Mouse (Mus musculus) Patski (cell line): ENCODE results near the gene Gabarap. TPM values are rescaled to one million over a fixed set of nuclear protein-coding genes. Genes with fewer than 3 reads are reported as not detected.

Source experiments
- ATAC-seq: fragments of 100-300 bp; one replicate; pipeline ENCODE4 v1.8.0; 2021
- CTCF ChIA-PET: fragments of 350-600 bp; sonication (Branson Sonifier 250); formaldehyde crosslinking; loops from one replicate; lab custom pipeline; 2022; ENCODE audit warnings: inconsistent platforms; lab: Charles Lee
- POLR2A ChIA-PET: fragments of 350-600 bp; sonication (Branson Sonifier 250); formaldehyde crosslinking; loops from one replicate; lab custom pipeline; 2022; ENCODE audit warnings: antibody characterized with exemption, inconsistent platforms; lab: Charles Lee
- DNase-seq: peaks from one replicate; pipeline ENCODE4 v3.0.0-alpha.2; 2011; ENCODE audit warnings: low read depth, low spot score
- H3K27me3 ChIP-seq: fragments of 371-371 bp; one replicate; pipeline ENCODE4 v1.5.1; 2021
- CTCF ChIP-seq: fragments of 100-300 bp; IDR thresholded peaks from one replicate; pipeline ENCODE4 v1.5.1; 2021
- in situ Hi-C: fragments of 300-500 bp; cut with MboI; formaldehyde crosslinking; loops from 3 replicates; pipeline ENCODE4 v1.11.1; 2018; ENCODE audit warnings: low pct_unique_long_range_greater_than_20kb, mixed read lengths
- polyA plus RNA-seq: library from polyadenylated mRNA; unstranded; gene quantifications from one replicate; pipeline ENCODE4 v1.2.3, GENCODE M21; 2021

Gene Gabarap
- 528 TPM for polyA plus RNA-seq

DNA sequence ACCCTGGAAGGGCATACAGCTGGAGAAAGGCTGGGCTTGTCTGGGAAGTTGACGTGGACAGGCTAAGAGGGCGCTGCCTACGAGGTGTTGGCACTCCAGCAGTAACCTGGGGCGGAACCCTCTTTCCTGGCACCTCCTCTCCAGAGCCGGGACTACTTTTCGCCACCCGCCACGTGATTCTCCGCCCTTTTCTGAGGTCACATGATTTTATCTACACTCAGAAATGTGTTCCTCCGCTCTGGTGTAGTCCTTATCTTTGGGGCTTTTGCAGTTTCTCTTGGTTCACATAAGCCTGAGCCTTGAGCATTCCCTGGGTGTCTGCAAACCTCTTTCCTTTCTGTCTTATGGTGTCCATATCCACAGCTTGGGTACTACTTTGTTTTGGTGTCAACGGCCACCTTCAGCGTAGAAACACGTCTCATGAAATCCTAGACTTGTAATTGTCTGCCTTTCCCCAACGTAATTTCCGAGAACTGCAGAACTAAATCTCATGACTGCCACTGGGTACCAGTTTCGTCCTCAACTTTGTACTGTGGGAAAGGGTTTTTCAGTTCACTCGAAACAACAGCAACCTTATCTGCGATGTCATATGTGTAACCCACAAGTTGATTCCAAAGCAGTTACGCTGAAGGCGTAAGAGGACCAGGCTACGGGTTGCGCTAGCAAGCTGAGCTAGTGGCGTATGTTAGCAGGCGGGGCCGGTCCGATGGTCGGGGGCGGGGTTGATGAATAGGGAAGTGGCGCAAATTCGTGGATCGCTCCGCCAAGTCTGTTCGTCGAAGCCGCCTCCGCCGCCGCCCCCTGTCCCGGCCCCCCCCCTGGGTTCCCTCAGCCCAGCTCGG lies at the start of gene Gabarap:
TSS of gene Gabarap (plus strand) at position 294 of the 842 bp plus-strand sequence.
- ChIA-PET CTCF (no interaction called here), POLR2A (interaction anchor here (2.6 kb wide), 1 partner anchor 10 kb away, joined by 16 read pairs; the partner anchor contains the start of genes Ctdnep1 and Elp5)
- ATAC-seq (peak; percentile 37), DNase-seq (peak; percentile 93)
- in situ Hi-C loops, result loop anchor here (25.0 kb wide), 2 partner anchors 579 to 904 kb away; partner anchors contain the start of genes Kdm6b, Per1 and Vamp2
- TF ChIP-seq CTCF, result no peak
- H3K27me3 ChIP-seq, result no peaks in the 10 kb centered on the region

GRCm38 (mm10) chr11:69945216-69945615 lies 45.7 kb upstream of the Gabarap start:
- no peak for DNase-seq
- ChIA-PET CTCF (interaction anchor here (2.0 kb wide), 1 partner anchor 12 kb away, joined by 6 read pairs; no protein-coding TSS in a partner anchor), POLR2A (no interaction called here)
- TF ChIP-seq CTCF, result no peak
- no peak for ATAC-seq
- peaks cover 17% of the 10 kb centered on the region for H3K27me3 ChIP-seq
- in situ Hi-C loops, result no loop called here

DNA sequence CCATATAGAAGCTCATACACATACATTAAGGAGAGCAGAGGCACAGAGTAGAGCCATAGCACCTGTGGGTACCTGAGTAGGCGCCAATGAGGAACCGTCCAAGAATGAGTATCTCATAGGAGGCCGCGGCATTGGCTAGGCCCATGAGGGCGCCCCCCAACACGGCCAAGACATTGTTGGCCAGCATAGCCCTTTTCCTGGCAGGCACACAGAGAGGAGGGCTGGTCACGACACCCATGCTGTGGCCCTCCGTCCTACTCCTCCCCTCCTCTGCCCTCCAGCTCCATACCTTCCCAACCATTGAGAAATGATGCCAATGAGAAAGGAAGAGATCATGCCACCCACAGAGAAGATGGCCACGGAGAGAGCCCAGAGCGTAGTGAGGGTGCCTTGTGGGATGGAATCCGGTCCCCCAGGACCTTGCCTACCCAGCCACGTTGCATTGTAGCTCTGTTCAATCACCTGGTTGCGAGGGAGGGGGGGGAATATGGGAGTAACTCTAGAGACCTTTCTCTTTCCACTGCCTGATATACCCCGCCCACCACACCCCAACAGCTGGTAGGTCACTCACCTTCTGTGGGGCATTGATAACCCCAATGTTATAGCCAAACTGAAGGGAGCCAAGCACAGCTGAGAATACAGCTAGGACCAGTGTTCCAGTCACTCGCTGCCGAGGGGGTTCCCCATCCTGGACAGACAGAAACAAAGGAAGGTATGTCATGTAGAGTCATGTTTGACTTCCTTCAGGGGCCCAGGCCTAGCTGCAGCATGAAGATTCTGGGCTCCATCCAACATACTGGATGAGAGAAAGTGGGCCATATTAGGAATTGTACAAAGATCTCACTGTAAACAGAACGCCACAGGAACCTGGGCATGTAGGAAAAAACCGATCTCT lies 44.7 kb upstream of the Gabarap start:
- ChIA-PET POLR2A (interaction anchor here (0.6 to 0.7 kb wide), 2 partner anchors 10 to 32 kb away, joined by 3 read pairs; partner anchors contain the start of gene Gps2), CTCF (interaction anchor here (2.0 kb wide), 1 partner anchor 13 kb away, joined by 6 read pairs; no protein-coding TSS in a partner anchor)
- H3K27me3 ChIP-seq, result peaks cover 15% of the 10 kb centered on the region
- TF ChIP-seq CTCF, result no peak
- ATAC-seq, result no peak
- in situ Hi-C loops, result no loop called here
- no peak for DNase-seq

- H3K27me3 ChIP-seq, result peaks cover 20% of the 10 kb centered on the region
- ChIA-PET CTCF (interaction anchor here (2.3 to 6.8 kb wide), 2 partner anchors 10 to 14 kb away, joined by 26 to 85 read pairs; no protein-coding TSS in a partner anchor), POLR2A (interaction anchor here (0.7 kb wide), 1 partner anchor 11 kb away, joined by 3 read pairs; no protein-coding TSS in a partner anchor)
- TF ChIP-seq CTCF, result no peak
- ATAC-seq (no peak), DNase-seq (no peak)
- in situ Hi-C loops, result no loop called here
These were observed 43.4 kb upstream of the Gabarap start for GRCm38 (mm10) chr11:69947337-69948065.

- peaks cover 18% of the 10 kb centered on the region for H3K27me3 ChIP-seq
- ChIA-PET CTCF (interaction anchor here (0.6 to 6.8 kb wide), 17 partner anchors 11 to 69 kb away, joined by 3 to 85 read pairs (median 5); no protein-coding TSS in a partner anchor), POLR2A (no interaction called here)
- in situ Hi-C loops, result no loop called here
- TF ChIP-seq CTCF, result no peak
- ATAC-seq, result peak; percentile 51
- peak; percentile 20 for DNase-seq
These were observed 42.7 kb upstream of the Gabarap start, which contains the start of gene Slc2a4 for GRCm38 (mm10) chr11:69948066-69948762. TSS of gene Slc2a4 (minus strand) at chr11:69948188.

- peak; percentile 65 for ATAC-seq
- peak; percentile 25 for DNase-seq
- ChIA-PET POLR2A (interaction anchor here (0.8 kb wide), 1 partner anchor 25 kb away, joined by 3 read pairs; no protein-coding TSS in a partner anchor), CTCF (interaction anchor here (0.6 to 6.8 kb wide), 18 partner anchors 11 to 70 kb away, joined by 3 to 85 read pairs (median 4); no protein-coding TSS in a partner anchor)
- in situ Hi-C loops, result no loop called here
- TF ChIP-seq CTCF, result no peak
- peaks cover 14% of the 10 kb centered on the region for H3K27me3 ChIP-seq
These were observed 42.2 kb upstream of the Gabarap start for GRCm38 (mm10) chr11:69948763-69949150.

GRCm38 (mm10) chr11:69950807-69951459 lies 40.0 kb upstream of the Gabarap start:
- ChIA-PET POLR2A (interaction anchor here (1.4 kb wide), 1 partner anchor 13 kb away, joined by 3 read pairs; no protein-coding TSS in a partner anchor), CTCF (interaction anchor here (1.5 to 6.8 kb wide), 2 partner anchors 14 to 18 kb away, joined by 3 to 85 read pairs; no protein-coding TSS in a partner anchor)
- H3K27me3 ChIP-seq, result peaks cover 5% of the 10 kb centered on the region
- no peak for DNase-seq
- peak; percentile 31 for TF ChIP-seq CTCF
- no peak for ATAC-seq
- in situ Hi-C loops, result no loop called here

GRCm38 (mm10) chr11:69952274-69952673 lies 38.7 kb upstream of the Gabarap start:
- CTCF ChIA-PET, result interaction anchor here (1.3 to 6.8 kb wide), 3 partner anchors 19 to 72 kb away, joined by 4 to 85 read pairs (median 5); partner anchors contain the start of gene Kctd11
- H3K27me3 ChIP-seq, result peaks cover 7% of the 10 kb centered on the region
- ATAC-seq (no peak), DNase-seq (no peak)
- TF ChIP-seq CTCF, result peak; percentile 60
- POLR2A ChIA-PET, result no interaction called here
- in situ Hi-C loops, result no loop called here
